Mouse (Mus musculus): Measurements from ENCODE around the gene Gm1113. TPM values are rescaled to one million over a fixed set of nuclear protein-coding genes. Genes with fewer than 3 reads are reported as not detected.

Gene Gm1113
- polyA plus RNA-seq, 1 experiment from 2014 or later: not detected

DNA sequence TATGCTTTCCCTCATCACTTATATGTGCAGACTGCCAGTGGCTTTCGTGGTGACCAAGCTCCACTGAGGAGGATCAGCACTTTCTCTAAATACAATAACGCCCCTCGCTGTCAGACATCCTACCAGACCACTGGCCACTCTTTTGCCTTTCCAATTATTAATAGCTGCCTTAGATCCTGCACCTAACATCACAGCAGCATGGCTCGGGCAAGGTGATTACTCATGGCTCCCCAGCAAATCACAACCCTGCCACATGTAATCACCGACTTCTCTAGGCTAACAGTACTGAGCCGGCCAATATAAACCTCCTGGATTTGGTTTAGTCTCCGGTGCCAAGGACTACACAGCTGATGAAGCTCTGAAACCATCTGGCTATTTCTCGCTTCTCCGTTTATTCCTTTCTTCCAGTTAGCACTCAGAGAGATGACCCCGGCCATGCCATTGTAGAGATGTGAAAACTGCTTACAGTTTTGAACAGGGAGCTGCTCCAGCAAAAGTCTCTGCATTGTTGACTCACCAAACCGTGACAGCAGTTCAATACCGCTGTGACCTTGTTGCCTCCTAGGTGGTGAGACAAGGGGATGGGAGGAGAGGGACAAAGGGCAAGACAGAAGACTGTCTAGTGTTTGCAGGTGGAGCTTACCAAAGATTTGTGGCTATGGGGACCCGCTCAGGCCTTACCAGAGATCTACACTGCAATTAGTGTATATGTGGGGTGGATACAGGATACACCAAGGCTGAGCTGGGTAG lies 21.1 kb upstream of the Gm1113 start:
- WGBS: 85% methylated on average over 13 of the region's 13 CpGs
- no peaks in the 10 kb centered on the region for H3K9me3 ChIP-seq (ENCODE audit: control insufficient read depth, low read length)
- no peak for DNase-seq (ENCODE audit: low spot score)
- no peak for ATAC-seq (ENCODE audit: insufficient number of reproducible peaks, low FRiP score, low TSS enrichment, low read depth)
- peaks cover 4% of the 10 kb centered on the region; the same call in 1 of the 2 replicates for H3K4me1 ChIP-seq (ENCODE audit: control insufficient read depth, insufficient read depth, low read length)
- no peak overlapping the region for H3K9ac ChIP-seq (ENCODE audit: low read length)
- no peaks in the 10 kb centered on the region for H3K27me3 ChIP-seq (ENCODE audit: control insufficient read depth, insufficient read depth, low read length)
- H3K27ac ChIP-seq (replicated peaks; ENCODE audit: low read depth, low read length): no peak overlapping the region
- H3K36me3 ChIP-seq (ENCODE audit: control insufficient read depth, insufficient read depth, low read length): no peaks in the 10 kb centered on the region
- H3K4me2 ChIP-seq (ENCODE audit: low read depth, severe bottlenecking): no peak overlapping the region
- H3K4me3 ChIP-seq (ENCODE audit: low read depth, low read length): no peak overlapping the region

DNA sequence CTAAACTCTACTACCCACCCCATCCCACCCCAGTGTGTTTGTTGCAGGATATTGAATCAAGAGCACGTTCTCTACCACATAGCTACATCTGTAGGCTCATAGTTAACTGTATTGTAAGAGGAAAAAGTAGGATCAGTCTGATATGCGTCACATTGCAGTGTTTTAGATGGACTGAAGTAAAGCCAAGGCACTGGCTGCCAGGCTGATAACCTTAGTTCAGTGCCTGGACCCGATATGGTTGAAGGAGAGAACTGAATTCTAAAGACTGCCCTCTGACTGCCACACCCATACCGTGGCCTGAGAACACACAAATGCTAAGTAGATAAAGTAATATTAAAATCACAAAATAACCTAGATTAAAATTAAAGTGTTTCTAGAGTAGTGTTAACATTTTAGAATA lies 17.8 kb upstream of the Gm1113 start:
- H3K4me1 ChIP-seq (ENCODE audit: control insufficient read depth, insufficient read depth, low read length): peaks cover 8% of the 10 kb centered on the region
- H3K4me3 ChIP-seq (ENCODE audit: low read depth, low read length): no peak overlapping the region
- H3K36me3 ChIP-seq (ENCODE audit: control insufficient read depth, insufficient read depth, low read length): no peaks in the 10 kb centered on the region
- ATAC-seq (ENCODE audit: insufficient number of reproducible peaks, low FRiP score, low TSS enrichment, low read depth): no peak
- no peaks in the 10 kb centered on the region for H3K9me3 ChIP-seq (ENCODE audit: control insufficient read depth, low read length)
- H3K27me3 ChIP-seq (ENCODE audit: control insufficient read depth, insufficient read depth, low read length): no peaks in the 10 kb centered on the region
- no peak for DNase-seq (ENCODE audit: low spot score)
- H3K27ac ChIP-seq (replicated peaks; ENCODE audit: low read depth, low read length): no peak overlapping the region
- 85% methylated on average over 4 of the region's 4 CpGs for WGBS
- no peak overlapping the region for H3K9ac ChIP-seq (ENCODE audit: low read length)
- no peak overlapping the region for H3K4me2 ChIP-seq (ENCODE audit: low read depth, severe bottlenecking)

DNA sequence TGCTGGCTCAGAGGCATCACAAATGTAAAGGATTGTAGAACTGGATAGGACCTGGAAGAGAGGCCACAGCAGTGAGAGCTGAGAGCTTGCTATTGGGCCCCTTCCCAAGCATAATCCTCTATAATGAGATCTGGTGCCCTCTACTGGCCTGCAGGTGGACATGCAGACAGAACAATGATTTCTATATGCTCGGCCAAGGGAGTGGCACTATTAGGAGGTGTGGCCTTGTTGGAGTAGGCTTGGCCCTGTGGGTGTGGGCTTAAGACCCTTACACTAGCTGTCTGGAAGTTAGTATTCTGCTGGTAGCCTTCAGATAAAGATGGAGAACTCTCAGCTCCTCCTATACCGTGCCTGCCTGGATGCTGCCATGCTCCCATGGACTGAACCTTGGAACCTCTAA lies 17.0 kb upstream of the Gm1113 start:
- H3K4me1 ChIP-seq (ENCODE audit: control insufficient read depth, insufficient read depth, low read length): peaks cover 13% of the 10 kb centered on the region
- DNase-seq (ENCODE audit: low spot score) (peak; percentile 81), ATAC-seq (ENCODE audit: insufficient number of reproducible peaks, low FRiP score, low TSS enrichment, low read depth) (peak; percentile 76)

DNA sequence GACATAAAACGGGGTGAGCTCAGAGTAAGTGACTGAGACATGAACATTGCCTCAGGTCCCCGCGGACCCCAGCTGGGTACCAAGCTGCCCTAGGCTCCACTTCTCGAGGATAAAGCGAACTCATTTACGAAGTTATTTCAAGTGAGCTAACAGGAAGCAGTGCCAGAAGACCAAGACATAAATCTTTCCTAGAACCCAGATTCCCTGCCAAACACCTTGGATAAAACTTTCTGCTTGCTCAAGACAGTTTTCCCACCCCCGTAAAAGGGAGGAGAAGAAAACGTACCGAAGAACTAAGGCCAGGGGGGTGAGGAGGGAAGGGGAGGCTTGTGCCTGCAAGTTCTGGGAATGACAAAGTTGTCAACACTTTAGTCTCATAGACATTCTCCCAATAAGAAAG lies 15.2 kb upstream of the Gm1113 start:
- Histone ChIP-seq H3K36me3 (ENCODE audit: control insufficient read depth, insufficient read depth, low read length) (no peaks in the 10 kb centered on the region), H3K4me1 (ENCODE audit: control insufficient read depth, insufficient read depth, low read length) (peaks cover 27% of the 10 kb centered on the region), H3K27me3 (ENCODE audit: control insufficient read depth, insufficient read depth, low read length) (no peaks in the 10 kb centered on the region), H3K9me3 (ENCODE audit: control insufficient read depth, low read length) (no peaks in the 10 kb centered on the region), H3K4me2 (ENCODE audit: low read depth, severe bottlenecking) (no peak overlapping the region), H3K4me3 (ENCODE audit: low read depth, low read length) (no peak overlapping the region), H3K9ac (ENCODE audit: low read length) (no peak overlapping the region), H3K27ac (replicated peaks; ENCODE audit: low read depth, low read length) (peak overlapping the region; percentile 9)
- peak; percentile 27; the same call in 1 of the 2 replicates for ATAC-seq (ENCODE audit: insufficient number of reproducible peaks, low FRiP score, low TSS enrichment, low read depth)
- WGBS: 10% methylated on average over 9 of the region's 9 CpGs
- peak; percentile 39 for DNase-seq (ENCODE audit: low spot score)

More for the DNA sequence above, 17.0 kb upstream of the Gm1113 start:
- no peaks in the 10 kb centered on the region for H3K9me3 ChIP-seq (ENCODE audit: control insufficient read depth, low read length)
- no peaks in the 10 kb centered on the region for H3K27me3 ChIP-seq (ENCODE audit: control insufficient read depth, insufficient read depth, low read length)
- 1% methylated on average over 2 of the region's 2 CpGs for WGBS
- H3K36me3 ChIP-seq (ENCODE audit: control insufficient read depth, insufficient read depth, low read length): no peaks in the 10 kb centered on the region
- H3K4me2 ChIP-seq (ENCODE audit: low read depth, severe bottlenecking): no peak overlapping the region
- H3K9ac ChIP-seq (ENCODE audit: low read length): no peak overlapping the region
- no peak overlapping the region for H3K27ac ChIP-seq (replicated peaks; ENCODE audit: low read depth, low read length)
- H3K4me3 ChIP-seq (ENCODE audit: low read depth, low read length): no peak overlapping the region

DNA sequence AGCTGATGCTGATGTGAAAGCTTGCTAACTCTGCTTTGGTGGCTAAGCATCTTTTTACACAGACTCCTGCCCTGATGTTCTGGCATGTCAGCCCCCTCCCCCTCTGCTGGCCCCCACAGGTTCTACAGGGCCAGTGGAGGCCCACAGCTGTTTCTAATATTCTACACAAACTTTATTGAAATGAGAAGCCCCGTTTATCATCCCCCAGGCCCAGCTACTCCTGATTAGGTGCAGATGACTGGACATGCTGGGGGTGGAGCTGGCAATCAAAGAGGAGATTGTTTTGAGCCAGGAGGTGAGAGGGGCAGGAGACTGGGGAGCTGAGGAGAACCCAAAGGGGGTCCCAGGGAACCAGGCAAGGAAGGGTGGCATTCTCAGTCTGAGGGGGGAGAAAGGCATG lies 11.7 kb upstream of the Gm1113 start:
- 0 out of 2 replicates have a peak overlapping the region, but pooled peaks have one; percentile 15 for H3K4me2 ChIP-seq (ENCODE audit: low read depth, severe bottlenecking)
- H3K36me3 ChIP-seq (ENCODE audit: control insufficient read depth, insufficient read depth, low read length): no peaks in the 10 kb centered on the region
- ATAC-seq (ENCODE audit: insufficient number of reproducible peaks, low FRiP score, low TSS enrichment, low read depth): peak; percentile 73
- H3K27me3 ChIP-seq (ENCODE audit: control insufficient read depth, insufficient read depth, low read length): no peaks in the 10 kb centered on the region
- no peaks in the 10 kb centered on the region for H3K9me3 ChIP-seq (ENCODE audit: control insufficient read depth, low read length)
- peaks cover 24% of the 10 kb centered on the region for H3K4me1 ChIP-seq (ENCODE audit: control insufficient read depth, insufficient read depth, low read length)
- peak overlapping the region; percentile 9; the same call in 1 of the 2 replicates for H3K27ac ChIP-seq (replicated peaks; ENCODE audit: low read depth, low read length)
- DNase-seq (ENCODE audit: low spot score): peak; percentile 82
- no peak overlapping the region for H3K9ac ChIP-seq (ENCODE audit: low read length)
- WGBS: 0% methylated on average over 1 of the region's 1 CpGs
- H3K4me3 ChIP-seq (ENCODE audit: low read depth, low read length): no peak overlapping the region

DNA sequence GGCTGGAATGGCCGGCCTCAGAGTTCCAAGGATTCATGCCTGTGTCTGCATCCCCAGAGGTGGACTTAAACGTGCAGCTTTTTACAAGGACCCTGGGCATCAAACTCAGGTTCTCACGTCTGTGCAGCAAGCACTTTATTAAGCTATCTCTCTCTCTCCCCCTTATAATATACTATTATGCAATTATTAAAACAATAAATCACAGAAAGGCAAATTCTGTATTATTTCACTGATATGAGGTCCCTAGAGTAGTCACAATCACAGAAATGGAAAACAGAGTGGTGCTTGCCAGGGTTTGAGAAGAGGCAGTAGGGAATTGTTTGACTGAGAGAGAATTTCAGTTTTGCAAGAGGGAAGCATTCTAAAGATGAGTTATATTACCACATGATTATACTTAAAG lies 11.1 kb upstream of the Gm1113 start:
- Histone ChIP-seq H3K27me3 (ENCODE audit: control insufficient read depth, insufficient read depth, low read length) (no peaks in the 10 kb centered on the region), H3K4me1 (ENCODE audit: control insufficient read depth, insufficient read depth, low read length) (peaks cover 26% of the 10 kb centered on the region), H3K27ac (replicated peaks; ENCODE audit: low read depth, low read length) (no peak overlapping the region), H3K9ac (ENCODE audit: low read length) (no peak overlapping the region), H3K9me3 (ENCODE audit: control insufficient read depth, low read length) (no peaks in the 10 kb centered on the region), H3K4me2 (ENCODE audit: low read depth, severe bottlenecking) (no peak overlapping the region), H3K4me3 (ENCODE audit: low read depth, low read length) (no peak overlapping the region), H3K36me3 (ENCODE audit: control insufficient read depth, insufficient read depth, low read length) (no peaks in the 10 kb centered on the region)
- DNase-seq (ENCODE audit: low spot score) (no peak), ATAC-seq (ENCODE audit: insufficient number of reproducible peaks, low FRiP score, low TSS enrichment, low read depth) (no peak)
- whole genome bisulfite sequencing: 17% methylated on average over 3 of the region's 3 CpGs

DNA sequence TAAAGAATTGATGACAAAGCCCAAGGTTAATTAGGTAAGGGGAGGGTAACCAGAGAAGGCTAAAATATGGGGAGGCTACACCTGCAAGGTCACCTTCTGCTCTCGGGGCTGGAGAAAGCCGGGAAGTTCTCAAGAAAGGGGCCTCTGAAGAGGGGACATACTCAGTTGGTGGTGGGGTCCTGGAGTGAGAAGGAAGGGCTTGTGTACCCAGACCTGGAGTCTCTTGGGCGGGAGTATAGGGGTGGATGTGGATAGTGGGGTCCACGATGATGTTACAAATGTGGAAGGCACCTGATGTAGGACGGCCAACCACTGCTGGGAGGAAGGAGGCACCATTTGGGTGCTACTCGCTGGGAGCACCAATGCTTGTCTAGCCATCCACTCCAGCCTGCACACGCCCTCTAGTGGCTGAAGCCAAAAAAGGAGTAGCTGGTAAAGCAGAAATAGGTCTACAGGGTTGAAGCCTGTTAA lies 5.9 kb upstream of the Gm1113 start:
- Histone ChIP-seq H3K4me3 (ENCODE audit: low read depth, low read length) (no peak overlapping the region), H3K4me2 (ENCODE audit: low read depth, severe bottlenecking) (no peak overlapping the region)
- peak; percentile 79 for ATAC-seq (ENCODE audit: insufficient number of reproducible peaks, low FRiP score, low TSS enrichment, low read depth)

DNA sequence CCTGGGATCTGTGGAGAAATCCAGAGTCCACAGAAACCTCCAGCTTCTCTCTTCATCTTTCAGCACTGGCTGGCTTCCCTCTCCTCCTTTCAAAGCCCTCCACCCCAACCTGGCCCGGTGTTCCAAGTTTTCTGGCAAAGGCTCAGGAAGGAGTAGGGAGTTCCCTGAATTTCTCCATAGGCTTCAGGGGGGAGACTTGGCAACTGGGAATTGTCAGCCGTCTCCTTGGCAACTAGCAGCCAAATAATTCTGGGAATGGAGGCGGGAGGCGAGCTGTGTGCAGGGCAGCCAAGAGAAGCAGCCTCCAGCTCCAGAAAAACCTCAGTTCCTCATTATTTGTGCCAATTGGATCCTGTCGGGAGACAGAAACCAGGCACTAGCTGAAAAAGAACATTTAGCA lies 5.5 kb upstream of the Gm1113 start:
- Histone ChIP-seq H3K27me3 (ENCODE audit: control insufficient read depth, insufficient read depth, low read length) (no peaks in the 10 kb centered on the region), H3K4me1 (ENCODE audit: control insufficient read depth, insufficient read depth, low read length) (peaks cover 22% of the 10 kb centered on the region), H3K4me2 (ENCODE audit: low read depth, severe bottlenecking) (no peak overlapping the region), H3K27ac (replicated peaks; ENCODE audit: low read depth, low read length) (peak overlapping the region; percentile 50; the same call in 1 of the 2 replicates), H3K36me3 (ENCODE audit: control insufficient read depth, insufficient read depth, low read length) (no peaks in the 10 kb centered on the region), H3K4me3 (ENCODE audit: low read depth, low read length) (no peak overlapping the region), H3K9me3 (ENCODE audit: control insufficient read depth, low read length) (no peaks in the 10 kb centered on the region), H3K9ac (ENCODE audit: low read length) (0 out of 2 replicates have a peak overlapping the region, but pooled peaks have one; percentile 19)
- peak; percentile 64 for DNase-seq (ENCODE audit: low spot score)
- WGBS: 29% methylated on average over 5 of the region's 5 CpGs
- peak; percentile 72; the same call in 1 of the 2 replicates for ATAC-seq (ENCODE audit: insufficient number of reproducible peaks, low FRiP score, low TSS enrichment, low read depth)

More for the DNA sequence above, 5.9 kb upstream of the Gm1113 start:
- Histone ChIP-seq H3K9ac (ENCODE audit: low read length) (no peak overlapping the region), H3K9me3 (ENCODE audit: control insufficient read depth, low read length) (no peaks in the 10 kb centered on the region), H3K27me3 (ENCODE audit: control insufficient read depth, insufficient read depth, low read length) (no peaks in the 10 kb centered on the region), H3K36me3 (ENCODE audit: control insufficient read depth, insufficient read depth, low read length) (no peaks in the 10 kb centered on the region), H3K4me1 (ENCODE audit: control insufficient read depth, insufficient read depth, low read length) (peaks cover 26% of the 10 kb centered on the region), H3K27ac (replicated peaks; ENCODE audit: low read depth, low read length) (peak overlapping the region; percentile 50)
- 19% methylated on average over 7 of the region's 7 CpGs for WGBS
- peak; percentile 77 for DNase-seq (ENCODE audit: low spot score)
